Mouse (Mus musculus) midbrain, embryonic 14.5 days (tissue): Measurements from ENCODE around the gene Paqr9. TPM values are rescaled to one million over a fixed set of nuclear protein-coding genes. Genes with fewer than 3 reads are reported as not detected.

Experiments used
- polyA plus RNA-seq: library from polyadenylated mRNA; unstranded; fragments of >200 nt; fragmentation: Nextera tagmentation; extraction: Ambion mirVana; gene quantifications from 2 replicates; pipeline ENCODE4 v1.2.1, GENCODE M21; 2014

Gene Paqr9
- polyA plus RNA-seq, 1 experiment from 2014 or later = 4.7 TPM

Other genes starting within 250 kb of the Paqr9 start
- 17.5 and 17.9 TPM in 2 replicates for gene Chst2, start 152.9 kb upstream of the Paqr9 start, polyA plus RNA-seq
- gene U2surp, start 47.7 kb upstream of the Paqr9 start, polyA plus RNA-seq = 136 and 137 TPM in 2 replicates
- 1.1 and 1.2 TPM in 2 replicates for gene Pcolce2, start 77.9 kb downstream of the Paqr9 start, polyA plus RNA-seq
- gene Trpc1, start 190.7 kb downstream of the Paqr9 start, polyA plus RNA-seq = 10.1 and 10.5 TPM in 2 replicates